Mouse (Mus musculus) spleen, postnatal 14 days (tissue): ENCODE data around the gene Mtmr6.
"Not testable (repeated sequence)": the region's sequence is repeated elsewhere in the genome, so short reads cannot be mapped to it uniquely, and the experiment has no call there.

ENCODE experiments used
- DNase-seq, 2 experiments: peaks; one replicate each; pipeline ENCODE4 v3.0.0; 2021 to 2022; ENCODE audit warnings: low spot score in 2 of 2

Mtmr6 gene

GRCm38 (mm10) chr14:60295531-60295930 lies 30.5 kb downstream of the Mtmr6 start:
- no peak for DNase-seq

GRCm38 (mm10) chr14:60300224-60300991 lies 35.4 kb downstream of the Mtmr6 start:
- DNase-seq = no peak

- no peak for DNase-seq
These were observed 36.0 kb downstream of the Mtmr6 start for GRCm38 (mm10) chr14:60301024-60301423.

GRCm38 (mm10) chr14:60302441-60302840 lies 37.4 kb downstream of the Mtmr6 start:
- DNase-seq = no peak

GRCm38 (mm10) chr14:60304441-60305220 lies 39.6 kb downstream of the Mtmr6 start:
- DNase-seq = no peak

GRCm38 (mm10) chr14:60308113-60308512 lies 43.1 kb downstream of the Mtmr6 start:
- DNase-seq = no peak

GRCm38 (mm10) chr14:60310691-60311090 lies 45.7 kb downstream of the Mtmr6 start:
- DNase-seq = no peak

- no peak for DNase-seq
These were observed 54.2 kb downstream of the Mtmr6 start for GRCm38 (mm10) chr14:60319231-60319630.

GRCm38 (mm10) chr14:60320813-60321212 lies 55.8 kb downstream of the Mtmr6 start:
- DNase-seq = no peak

- DNase-seq = not testable (repeated sequence)
These were observed 75.0 kb downstream of the Mtmr6 start for GRCm38 (mm10) chr14:60340001-60340400.

GRCm38 (mm10) chr14:60340570-60340969 lies 75.5 kb downstream of the Mtmr6 start:
- DNase-seq = no peak

GRCm38 (mm10) chr14:60345326-60345876 lies 80.4 kb downstream of the Mtmr6 start:
- no peak for DNase-seq
